Comparison of ENCODE assay signal across 8 mouse cellular contexts in genomic region chr11:49901659-49902458, GRCm38 (mm10). TPM values are rescaled to one million over a fixed set of nuclear protein-coding genes. Genes with fewer than 3 reads are reported as not detected.
DNase-seq lines count a peak whose midpoint lies in the region; ATAC-seq and TF ChIP-seq lines count a peak whose summit lies in the region.

Gene Rasgef1c, plus strand, starts transcription at chr11:49901835.

- ATAC-seq in Patski = peak; percentile 89
- peak; percentile 89 for ATAC-seq in hindbrain, embryonic 12.5 days (ENCODE audit: low FRiP score)
- peak; percentile 91 for ATAC-seq in lung, postnatal 0 days

- peaks cover 8% of the 10 kb centered on the region; the same call in 1 of the 2 replicates for H3K9me3 ChIP-seq in hindbrain, embryonic 12.5 days (replicated peaks)
- H3K9me3 ChIP-seq in lung, postnatal 0 days (ENCODE audit: low read length) = no peaks in the 10 kb centered on the region

- H3K9ac ChIP-seq in hindbrain, embryonic 12.5 days = peak within 1 kb of the TSS; percentile 78
- H3K9ac ChIP-seq in lung, postnatal 0 days (replicated peaks; ENCODE audit: low read depth) = peak within 1 kb of the TSS; percentile 9; the same call in 1 of the 2 replicates

- peak within 1 kb of the TSS; percentile 74 for H3K4me3 ChIP-seq in hindbrain, embryonic 12.5 days
- H3K4me3 ChIP-seq in lung, postnatal 0 days (ENCODE audit: low read depth, low read length) = peak within 1 kb of the TSS; percentile 49

- POLR2A ChIA-PET in Patski (lab: Charles Lee) = no interaction called here

- CTCF ChIA-PET in Patski (lab: Charles Lee) = interaction anchor here (1.0 to 4.1 kb wide), 6 partner anchors 14 to 59 kb away, joined by 3 to 38 read pairs (median 10); no protein-coding TSS in a partner anchor

- no peak within 1 kb of the TSS for H3K27ac ChIP-seq in hindbrain, embryonic 12.5 days
- no peak within 1 kb of the TSS for H3K27ac ChIP-seq in lung, postnatal 0 days (ENCODE audit: low read length)

- no peaks in the 10 kb centered on the region for H3K36me3 ChIP-seq in hindbrain, embryonic 12.5 days
- no peaks in the 10 kb centered on the region for H3K36me3 ChIP-seq in lung, postnatal 0 days (ENCODE audit: insufficient read depth, low read length)

- H3K27me3 ChIP-seq in Patski = peaks cover 23% of the 10 kb centered on the region
- H3K27me3 ChIP-seq in hindbrain, embryonic 12.5 days = peaks cover 41% of the 10 kb centered on the region
- H3K27me3 ChIP-seq in lung, postnatal 0 days (replicated peaks; ENCODE audit: insufficient read depth, low read length) = peaks cover 18% of the 10 kb centered on the region; the same call in 1 of the 2 replicates

- peaks cover 6% of the 10 kb centered on the region for H3K4me1 ChIP-seq in hindbrain, embryonic 12.5 days
- 0 out of 2 replicates have a peak, but pooled peaks cover 2% of the 10 kb centered on the region for H3K4me1 ChIP-seq in lung, postnatal 0 days (ENCODE audit: insufficient read depth, low read depth, low read length)

- DNase-seq in Patski (ENCODE audit: low read depth, low spot score) = no peak
- peak; percentile 95 to 96 for DNase-seq in cerebellum, postnatal 14 days
- peak in 1 of 2 experiments; percentile 83 for DNase-seq in frontal cortex, adult 2 months (ENCODE audit: extremely low spot score in 1 of 2, low spot score in 1 of 2)
- peak; percentile 68 to 78 for DNase-seq in layer of hippocampus, postnatal 25 days (ENCODE audit: extremely low spot score in 1 of 2, low spot score in 1 of 2)
- peak; percentile 64 for DNase-seq in lung, postnatal 0 days (ENCODE audit: low spot score)
- peak; percentile 75 for DNase-seq in ovary, postnatal 36 days (ENCODE audit: low spot score)
- DNase-seq in thymus, postnatal 36 days = peak; percentile 45 to 53

- H3K4me2 ChIP-seq in hindbrain, embryonic 12.5 days (replicated peaks) = peak within 1 kb of the TSS; percentile 100
- peak within 1 kb of the TSS; percentile 100 for H3K4me2 ChIP-seq in lung, postnatal 0 days (replicated peaks; ENCODE audit: low read depth, low read length)

- 3% methylated on average over 92 of the region's 99 CpGs for WGBS in hindbrain, embryonic 12.5 days
- WGBS in lung, postnatal 0 days = 7% methylated on average over 62 of the region's 99 CpGs

- peak; percentile 96 for TF ChIP-seq CTCF in Patski (IDR thresholded peaks at IDR 0.05)
- peak; percentile 70 for TF ChIP-seq CTCF in lung, postnatal 0 days (IDR thresholded peaks at IDR 0.05)

- no peak for TF ChIP-seq EP300 in lung, postnatal 0 days (IDR thresholded peaks at IDR 0.05)

- in situ Hi-C loops in Patski (cut with MboI; ENCODE audit: low pct_unique_long_range_greater_than_20kb) = loop anchor here (5.0 kb wide), 1 partner anchor 55 kb away; no protein-coding TSS in a partner anchor

RNA-seq across cellular contexts. Expression of gene Rasgef1c, which starts in this region (rescaled TPM):
- 0.77 TPM for polyA plus RNA-seq in Patski (2021)
- polyA plus RNA-seq in frontal cortex, adult 2 months (2012; rRNA removed) = 45.3 and 51.3 TPM in 2 replicates
- polyA plus RNA-seq in hindbrain, embryonic 12.5 days (2016; fragmentation: Nextera tagmentation; extraction: Ambion mirVana) = 5.3 and 6.7 TPM in 2 replicates
- total RNA-seq in layer of hippocampus, postnatal 25 days (2021) = 1 to 10 TPM; 1.9 to 2.3 TPM
- polyA plus RNA-seq in lung, postnatal 0 days (2015; fragmentation: Nextera tagmentation; extraction: Ambion mirVana) = not detected in 2 replicates

Comparison
In these comparisons a context has a peak if more than half of its experiments do, and no peak if none do; other contexts are left out.
1. Peak in ATAC-seq in Patski; RNA of the gene not detected or under 1 TPM.
2. Peak in DNase-seq, ATAC-seq, H3K4me3 ChIP-seq, H3K9ac ChIP-seq and H3K4me2 ChIP-seq in lung, postnatal 0 days; RNA of the gene not detected or under 1 TPM.